Comparison of ENCODE assay signal across 23 mouse cellular contexts in the genomic region with DNA sequence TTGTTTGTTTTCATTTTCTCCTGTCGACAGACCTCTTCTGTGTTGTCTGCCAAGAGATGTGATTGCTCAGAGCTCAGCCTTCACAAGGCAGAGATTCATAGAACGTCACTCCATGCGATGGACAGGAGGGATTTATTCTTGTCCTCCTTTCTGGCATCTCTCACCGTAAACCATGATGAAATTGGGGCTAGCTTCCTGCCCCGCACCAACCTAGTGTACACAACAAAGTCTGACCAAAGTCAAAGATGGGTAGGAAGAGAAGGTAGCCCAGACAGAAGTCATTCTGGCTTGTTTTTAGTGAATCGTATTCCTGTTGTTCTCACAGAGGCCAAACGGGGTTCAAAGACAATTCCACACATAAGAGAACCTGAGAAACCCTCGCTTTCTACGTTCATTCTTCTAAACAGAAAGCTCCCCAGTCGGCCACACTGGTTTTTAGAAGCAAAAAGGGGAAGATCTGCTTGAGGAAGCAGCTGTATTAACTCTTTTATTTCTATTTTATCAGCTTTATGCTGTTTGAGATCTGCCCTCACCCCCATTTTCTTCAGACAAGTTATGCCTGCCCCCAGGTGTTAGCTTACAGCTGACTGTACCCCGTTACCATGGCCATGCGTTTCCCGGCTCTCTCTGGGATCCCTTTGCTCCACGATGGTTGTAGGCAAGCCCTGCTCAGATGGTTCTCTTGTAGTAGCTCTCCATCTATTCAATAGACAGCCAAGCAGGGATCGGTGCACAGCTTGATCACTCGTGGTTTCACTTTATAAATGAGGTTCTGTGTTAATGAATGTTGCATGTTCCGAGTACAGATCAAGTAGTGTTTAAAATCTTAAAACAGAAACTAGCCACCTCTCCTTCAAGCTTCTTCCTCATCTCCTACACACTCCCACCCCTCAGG. TPM values are rescaled to one million over a fixed set of nuclear protein-coding genes. Genes with fewer than 3 reads are reported as not detected.
DNase-seq lines count a peak whose midpoint lies in the region; ATAC-seq and TF ChIP-seq lines count a peak whose summit lies in the region.
"Had no signal": no experiment of that assay in that cellular context is flagged by ENCODE, and none has a peak within 500 bp of the region (broad histone marks: within the 10 kb centered on the region; RNA-seq: fewer than 3 reads in every experiment).

No protein-coding gene starts in this region.

- H3K27me3 ChIP-seq in myocyte (ENCODE audit: control insufficient read depth, insufficient read depth, insufficient read length), result no peaks in the 10 kb centered on the region
- H3K27me3 ChIP-seq: heart, embryonic 13.5 days; hindbrain, embryonic 12.5 days; limb, embryonic 12.5 days; stomach, embryonic 15.5 days had no signal

- H3K4me3 ChIP-seq in macrophage (ENCODE audit: inconsistent target) (peak overlapping the region; percentile 7), myocyte (no peak overlapping the region)
- H3K4me3 ChIP-seq: heart, embryonic 13.5 days; hindbrain, embryonic 12.5 days; limb, embryonic 12.5 days; stomach, embryonic 15.5 days had no signal

- H3ac ChIP-seq in myocyte (ENCODE audit: control insufficient read depth, insufficient read length), result no peak overlapping the region

- no peak for TF ChIP-seq POLR2A in myocyte (IDR thresholded peaks at IDR 0.05; ENCODE audit: insufficient read length, low read depth)

- WGBS in macrophage (ENCODE audit: missing documents), result 30% methylated on average over 17 of the region's 17 CpGs

- peak overlapping the region; percentile 51 for H3K4me2 ChIP-seq in myocyte (ENCODE audit: low read depth)
- H3K4me2 ChIP-seq: heart, embryonic 13.5 days; hindbrain, embryonic 12.5 days; limb, embryonic 12.5 days; liver, embryonic 11.5 days; stomach, embryonic 15.5 days had no signal

- H3K36me3 ChIP-seq in macrophage (ENCODE audit: inconsistent target), result no peaks in the 10 kb centered on the region
- H3K36me3 ChIP-seq in myocyte (ENCODE audit: control insufficient read depth, insufficient read depth), result no peaks in the 10 kb centered on the region
- H3K36me3 ChIP-seq: heart, embryonic 13.5 days; hindbrain, embryonic 12.5 days; limb, embryonic 12.5 days; stomach, embryonic 15.5 days had no signal

- H3K79me2 ChIP-seq in macrophage (ENCODE audit: inconsistent target) (no peaks in the 10 kb centered on the region), myocyte (ENCODE audit: control insufficient read depth, insufficient read depth) (no peaks in the 10 kb centered on the region)

- no peak for DNase-seq in kidney, adult 8-10 months
- DNase-seq in cerebellum, adult 8-10 months, result no peak
- DNase-seq in cerebellum, postnatal 36 days, result no peak
- DNase-seq: adrenal gland, postnatal 25 days; cerebellum, adult 9-10 months; heart, adult 11 months; heart, postnatal 14 days; kidney, adult 2 months; kidney, postnatal 10 days; lung, adult 18-20 months; lung, postnatal 10 days; right cerebral cortex, postnatal 14 days; spleen, adult 18-20 months; thymus, adult 2 months had no signal

- no peak overlapping the region for H3K27ac ChIP-seq in macrophage
- H3K27ac ChIP-seq: heart, embryonic 13.5 days; hindbrain, embryonic 12.5 days; limb, embryonic 12.5 days; stomach, embryonic 15.5 days had no signal

- peak; percentile 56 for ATAC-seq in CD4-positive, CD25-positive, alpha-beta regulatory T cell, adult 4 months
- ATAC-seq in activated CD4-positive, CD25-positive, alpha-beta regulatory T cell, adult 4 months, result peak; percentile 40

TF ChIP-seq in myocyte, 11 proteins besides CTCF, POLR2A, EP300 and RAD21:
- TF ChIP-seq POLR2AphosphoS2 (IDR thresholded peaks at IDR 0.05; ENCODE audit: insufficient read length, low read depth) (no peak), E2F4 (IDR thresholded peaks at IDR 0.05; ENCODE audit: insufficient read depth) (no peak), TCF3 (IDR thresholded peaks at IDR 0.05; ENCODE audit: insufficient read length, low read depth) (no peak), USF1 (IDR thresholded peaks at IDR 0.05; ENCODE audit: low read depth) (no peak), TCF12 (IDR thresholded peaks at IDR 0.05; ENCODE audit: insufficient read depth, poor library complexity, severe bottlenecking) (no peak), MYOD1 (IDR thresholded peaks at IDR 0.05; ENCODE audit: control insufficient read depth in 1 of 3, insufficient read length in 2 of 3, low read depth in 2 of 3) (no peak), MAX (IDR thresholded peaks at IDR 0.05; ENCODE audit: low read depth) (no peak), SRF (IDR thresholded peaks at IDR 0.05; ENCODE audit: control insufficient read depth, insufficient read length, low read depth) (no peak), MYOG (IDR thresholded peaks at IDR 0.05; ENCODE audit: control insufficient read depth in 1 of 3, insufficient read depth in 1 of 3, insufficient read length in 2 of 3, low read depth in 2 of 3) (no peak), REST (IDR thresholded peaks at IDR 0.05; ENCODE audit: insufficient read depth, insufficient read length) (no peak), CEBPB (IDR thresholded peaks at IDR 0.05; ENCODE audit: insufficient read depth, poor library complexity, severe bottlenecking) (no peak)

RNA-seq across cellular contexts. Expression of gene Cenpe, which starts 11.7 kb away (rescaled TPM):
- polyA plus RNA-seq in CD4-positive, CD25-positive, alpha-beta regulatory T cell, adult 4 months (2017; shearing (Covaris generic)), result 1 to 10 TPM; 2.4 to 3.8 TPM
- 10 to 100 TPM in 1 of 2 experiments, 1 to 10 TPM in 1; 9.3 to 10.8 TPM for polyA plus RNA-seq in activated CD4-positive, CD25-positive, alpha-beta regulatory T cell, adult 4 months (2017; shearing (Covaris generic))
- 10 to 100 TPM in 18 of 26 experiments, 1 to 10 TPM in 8; 1.8 to 36.7 (median 13.3) TPM for total RNA-seq in macrophage (2018; cell fraction: chromatin; rRNA removed)
- total RNA-seq in macrophage (2018; cell fraction: cytosol; rRNA removed), result 1 to 10 TPM; 2.3 to 6.7 (median 3.9) TPM
- 10 to 100 TPM in 3 of 26 experiments, 1 to 10 TPM in 23; 3.0 to 22.1 (median 5.7) TPM for total RNA-seq in macrophage (2018; cell fraction: nucleus; rRNA removed)
- polyA plus RNA-seq in macrophage (2018) (1.2 to 7.5 TPM (median 6.7 TPM) in 3 replicates), myocyte (2012; fragmentation: generic; extraction: Trizol) (3.3 TPM)
